Mouse (Mus musculus) right cerebral cortex, postnatal 25 days (tissue): Measurements from ENCODE around the gene Def6.

Experiments used
- DNase-seq: peaks from one replicate; pipeline ENCODE4 v3.0.0; 2022

Def6 gene

GRCm38 (mm10) chr17:28207591-28208313 is at the start of gene Def6:
Gene Def6 (plus strand): TSS chr17:28207778.
- peak; percentile 38 for DNase-seq

- DNase-seq = no peak
Observed at GRCm38 (mm10) chr17:28160361-28160760, 47.2 kb upstream of the Def6 start.

GRCm38 (mm10) chr17:28161310-28161881 is 46.2 kb upstream of the Def6 start:
- no peak for DNase-seq

- peak; percentile 70 for DNase-seq
Observed at GRCm38 (mm10) chr17:28163666-28164065, 43.9 kb upstream of the Def6 start.

- no peak for DNase-seq
Observed at GRCm38 (mm10) chr17:28170460-28171305, 36.9 kb upstream of the Def6 start.

GRCm38 (mm10) chr17:28172690-28173089 is 34.9 kb upstream of the Def6 start:
- no peak for DNase-seq

- DNase-seq = peak; percentile 93
Observed at GRCm38 (mm10) chr17:28176775-28177539, 30.6 kb upstream of the Def6 start, which contains the start of gene Zfp523. Gene Zfp523 (plus strand): TSS chr17:28177129.

- DNase-seq = no peak
Observed at GRCm38 (mm10) chr17:28177540-28178046, 30.0 kb upstream of the Def6 start.

GRCm38 (mm10) chr17:28180331-28180730 is 27.2 kb upstream of the Def6 start:
- DNase-seq = no peak

- DNase-seq = no peak
Observed at GRCm38 (mm10) chr17:28180783-28181544, 26.6 kb upstream of the Def6 start.

DNA sequence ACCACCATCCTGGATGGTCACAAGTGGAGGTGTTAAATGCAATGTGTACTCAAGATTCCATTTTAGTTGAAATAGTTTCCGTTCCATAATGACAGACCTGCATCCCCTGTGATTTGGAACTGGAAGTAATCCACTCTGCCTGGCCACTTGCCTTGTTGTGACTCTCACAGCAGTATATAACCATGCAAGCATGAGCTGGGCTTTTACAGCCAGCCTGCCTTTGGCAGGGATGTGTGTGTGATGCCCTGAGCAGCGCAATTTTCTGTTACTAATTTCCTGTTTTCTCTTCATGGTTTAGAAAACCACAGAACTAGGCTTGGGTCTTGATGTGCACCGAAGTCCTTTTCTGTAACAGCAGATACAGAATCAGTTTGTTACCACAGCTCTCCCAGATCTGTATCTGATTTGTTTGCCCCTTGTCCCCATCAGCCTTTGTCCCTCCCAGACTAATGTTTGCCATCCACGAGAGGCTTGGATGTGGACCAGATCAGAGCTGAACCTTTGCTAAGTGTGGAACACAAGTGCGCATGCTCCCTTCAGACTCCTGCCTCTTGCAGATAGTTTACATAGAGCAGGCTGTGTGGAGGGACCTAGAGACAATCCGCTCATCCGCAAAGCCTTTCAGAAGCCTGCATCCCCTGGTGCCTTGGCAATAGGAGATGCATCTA is 22.5 kb upstream of the Def6 start:
- DNase-seq = no peak

DNA sequence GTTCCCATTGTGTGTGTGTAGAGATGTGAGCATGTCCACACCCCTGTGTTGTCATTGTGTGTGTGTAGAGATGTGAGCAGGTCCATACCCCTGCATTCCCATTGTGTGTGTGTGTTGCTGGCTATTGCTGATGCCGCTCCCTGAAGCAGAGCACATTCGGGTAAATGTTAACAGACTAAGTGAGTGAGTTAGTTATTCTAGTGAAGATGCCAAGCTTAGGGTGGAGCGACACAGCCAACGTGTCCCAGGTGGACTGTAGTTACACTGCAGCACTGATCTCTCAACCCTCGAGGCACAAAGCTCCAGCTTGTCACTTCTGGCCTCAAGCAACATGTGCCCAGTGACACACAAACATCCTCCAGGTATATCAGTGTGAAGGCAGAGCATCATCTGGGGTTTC is 19.3 kb upstream of the Def6 start:
- DNase-seq = no peak

DNA sequence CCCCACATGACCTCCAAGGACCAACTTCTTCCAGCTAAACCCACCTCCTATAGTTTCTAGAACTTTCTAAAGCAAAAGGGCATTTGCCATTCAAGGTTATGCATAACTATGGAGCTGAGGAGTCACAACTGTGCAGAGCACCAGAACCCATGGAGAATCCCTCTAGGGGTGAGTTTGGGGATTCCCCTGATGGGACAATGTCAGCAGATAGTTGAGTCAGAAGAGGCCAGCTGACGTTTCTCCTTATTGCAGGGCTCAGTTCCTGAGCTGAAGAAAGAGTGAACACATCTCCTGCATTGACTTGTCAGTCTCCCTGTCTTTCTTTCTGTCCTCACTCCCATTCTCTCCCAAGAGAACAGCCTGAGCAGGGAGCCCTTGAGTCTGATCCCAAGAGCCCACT is 14.8 kb upstream of the Def6 start:
- no peak for DNase-seq

DNA sequence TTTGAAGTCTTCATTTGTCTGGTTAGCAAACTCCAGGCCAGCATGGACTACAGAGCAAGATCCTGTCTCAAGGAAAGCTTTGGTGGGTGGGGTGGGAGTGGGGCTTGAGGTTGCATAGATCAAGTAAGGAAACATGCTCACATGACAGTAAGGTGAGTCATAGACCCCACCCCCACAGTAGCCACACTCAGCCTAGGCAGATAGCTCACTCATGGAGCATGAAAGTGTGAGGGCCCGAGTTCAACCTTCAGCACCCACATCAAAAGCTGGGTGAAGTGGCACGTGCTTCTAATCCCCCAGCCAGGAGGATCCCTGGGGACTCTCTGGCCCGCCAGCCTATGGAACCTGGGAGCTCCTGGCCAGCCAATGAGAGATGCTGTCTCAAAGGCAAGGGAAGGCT is 14.0 kb upstream of the Def6 start:
- DNase-seq = no peak

DNA sequence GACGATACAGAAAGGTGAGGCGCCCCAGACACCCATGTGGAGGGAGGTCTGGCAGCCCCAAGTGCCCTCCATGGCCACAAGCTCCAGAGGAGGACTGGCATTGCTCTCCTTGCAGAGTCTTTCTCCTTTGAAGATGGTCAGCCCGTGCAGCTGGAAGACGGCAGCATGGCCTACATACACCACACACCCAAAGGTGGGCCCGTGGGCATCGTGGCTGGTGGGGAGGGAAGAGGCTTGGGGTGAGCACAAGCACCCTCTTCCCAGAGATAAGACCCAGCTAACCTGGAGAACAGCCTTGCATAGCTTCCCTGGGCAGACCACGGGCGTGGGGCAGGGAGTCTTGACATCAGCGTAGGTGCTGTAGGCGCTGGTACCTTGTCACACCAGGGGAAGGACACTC is 12.5 kb upstream of the Def6 start:
- no peak for DNase-seq

- no peak for DNase-seq
Observed at GRCm38 (mm10) chr17:28197646-28198045, 9.9 kb upstream of the Def6 start.

DNA sequence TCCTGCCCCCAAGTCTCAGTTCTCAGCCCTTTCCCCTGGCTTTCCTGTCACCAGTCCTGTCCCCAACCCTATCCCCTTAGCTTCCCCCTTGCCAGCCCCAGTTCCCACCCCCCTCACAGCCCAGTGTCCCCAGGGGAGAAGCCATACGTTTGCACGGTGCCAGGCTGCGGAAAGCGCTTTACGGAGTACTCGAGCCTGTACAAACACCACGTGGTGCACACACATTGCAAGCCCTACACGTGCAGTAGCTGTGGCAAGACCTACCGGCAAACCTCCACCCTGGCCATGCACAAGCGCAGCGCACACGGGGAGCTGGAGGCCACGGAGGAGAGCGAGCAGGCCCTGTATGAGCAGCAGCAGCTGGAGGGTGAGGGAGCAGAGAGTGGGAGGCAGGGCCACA is 5.6 kb upstream of the Def6 start:
- DNase-seq = no peak

GRCm38 (mm10) chr17:28204052-28204720 is 3.4 kb upstream of the Def6 start:
- DNase-seq = peak; percentile 55

GRCm38 (mm10) chr17:28205443-28205842 is 2.1 kb upstream of the Def6 start:
- DNase-seq = no peak

DNA sequence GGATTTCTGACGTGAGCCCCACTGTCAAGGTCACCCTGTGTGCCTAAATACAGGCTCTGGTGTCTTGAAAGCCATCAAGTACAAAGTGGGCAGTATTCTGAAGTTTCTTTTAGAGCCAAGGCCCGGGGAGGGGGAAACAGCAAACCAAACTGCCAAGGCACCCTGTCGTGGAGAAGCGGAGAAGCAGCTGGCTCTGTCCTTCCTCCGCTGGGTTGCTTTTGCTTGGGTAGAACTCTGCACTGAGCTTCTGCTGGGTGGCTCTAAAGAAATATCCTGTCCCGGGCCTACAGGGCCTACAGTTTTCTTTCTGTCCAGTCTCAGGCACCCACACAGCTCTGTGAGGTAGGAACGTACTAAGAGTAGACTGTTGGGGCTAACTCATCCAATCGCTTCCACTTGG is 486 bp upstream of the Def6 start:
- no peak for DNase-seq

GRCm38 (mm10) chr17:28208314-28208612 is 685 bp downstream of the Def6 start:
- DNase-seq = no peak
